Mouse (Mus musculus): ENCODE data around the gene Camkv.

The Camkv gene

GRCm38 (mm10) chr9:107961881-107962280 is 26.4 kb downstream of the Camkv start:
- DNase-seq (ENCODE audit: extremely low read depth, low read depth) = no peak

- no peak for DNase-seq (ENCODE audit: extremely low read depth, low read depth)
Measured at GRCm38 (mm10) chr9:107962916-107963315, 27.4 kb downstream of the Camkv start.

DNA sequence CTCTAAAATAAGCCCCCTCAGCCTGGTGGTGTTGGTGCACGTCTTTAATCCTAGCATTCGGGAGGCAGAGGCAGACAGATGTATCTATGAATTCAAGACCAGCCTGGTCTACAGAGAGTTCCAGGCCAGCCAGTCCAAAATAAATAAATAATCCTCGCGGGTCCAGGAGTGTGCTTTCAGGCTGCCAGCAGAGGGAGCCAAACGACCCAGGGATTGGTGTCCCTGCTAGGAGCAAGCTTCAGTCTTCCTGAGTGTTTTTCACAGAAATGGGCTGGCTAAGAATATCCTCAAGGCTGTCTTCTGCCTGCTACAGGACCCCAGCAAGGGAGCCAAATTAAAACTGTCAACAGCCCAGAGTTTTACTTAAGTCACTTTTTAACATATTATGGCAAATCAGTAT is 28.2 kb downstream of the Camkv start:
- peak; percentile 51 for DNase-seq (ENCODE audit: extremely low read depth, low read depth)

DNA sequence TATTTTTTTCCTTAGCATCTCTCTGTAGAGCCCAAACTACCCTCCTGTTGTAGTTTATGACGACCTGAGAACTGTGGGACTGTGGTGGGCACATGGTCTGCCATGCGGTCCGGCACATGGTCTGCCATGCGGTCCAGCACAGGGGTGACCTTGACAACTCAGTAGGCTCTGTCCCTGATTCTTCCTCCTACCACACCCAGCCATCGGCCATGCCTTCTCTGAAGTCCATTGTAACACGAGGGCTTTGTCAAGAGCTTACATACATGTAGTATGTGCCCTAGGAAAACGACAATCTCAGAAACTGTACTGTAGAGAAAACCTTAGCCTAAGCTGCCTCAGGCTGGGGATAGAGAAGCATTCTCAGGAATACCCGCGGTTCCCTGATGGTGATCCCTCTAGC is 29.2 kb downstream of the Camkv start:
- no peak for DNase-seq (ENCODE audit: extremely low read depth, low read depth)

GRCm38 (mm10) chr9:107966676-107967075 is 31.2 kb downstream of the Camkv start:
- no peak for DNase-seq (ENCODE audit: extremely low read depth, low read depth)

DNA sequence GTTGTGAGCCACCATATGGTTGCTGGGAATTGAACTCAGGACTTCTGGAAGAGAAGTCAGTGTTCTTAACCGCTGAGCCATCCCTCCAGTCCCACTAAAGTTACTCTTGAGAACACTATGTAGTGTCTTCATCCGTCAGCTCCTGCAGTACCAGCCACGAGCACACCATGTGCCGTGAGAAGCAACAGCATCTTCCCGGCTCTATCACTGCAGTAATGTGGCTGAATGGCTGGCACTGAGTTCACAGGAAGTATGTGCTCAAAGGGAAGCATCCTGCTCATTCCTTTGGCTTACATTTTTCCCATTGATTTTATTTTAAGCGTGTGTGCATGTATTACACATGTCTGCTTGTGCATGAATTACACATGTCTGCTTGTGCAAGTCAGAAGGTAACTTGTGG is 32.0 kb downstream of the Camkv start:
- no peak for DNase-seq (ENCODE audit: extremely low read depth, low read depth)

GRCm38 (mm10) chr9:107968531-107968930 is 33.1 kb downstream of the Camkv start:
- no peak for DNase-seq (ENCODE audit: extremely low read depth, low read depth)

DNA sequence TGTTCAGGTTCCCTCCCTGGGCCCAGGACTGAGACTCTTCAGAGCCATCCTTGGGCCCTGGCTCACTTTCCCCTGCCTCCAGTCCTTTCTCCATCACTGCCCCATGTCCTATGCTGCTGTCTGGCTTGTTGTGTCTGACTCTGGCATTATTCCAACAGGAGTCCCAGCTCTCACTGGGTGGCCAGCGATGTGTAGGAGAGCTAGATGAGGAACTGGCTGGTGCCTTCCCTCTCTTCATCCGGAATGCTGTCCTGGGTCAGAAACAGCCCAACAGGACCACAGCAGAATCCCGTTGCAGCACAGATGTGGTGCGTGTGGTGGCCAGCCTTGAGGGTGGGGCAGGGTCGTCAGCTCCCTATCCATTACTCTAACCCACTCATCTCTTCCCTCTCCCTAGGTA is 34.8 kb downstream of the Camkv start:
- DNase-seq (ENCODE audit: extremely low read depth, low read depth) = no peak

DNA sequence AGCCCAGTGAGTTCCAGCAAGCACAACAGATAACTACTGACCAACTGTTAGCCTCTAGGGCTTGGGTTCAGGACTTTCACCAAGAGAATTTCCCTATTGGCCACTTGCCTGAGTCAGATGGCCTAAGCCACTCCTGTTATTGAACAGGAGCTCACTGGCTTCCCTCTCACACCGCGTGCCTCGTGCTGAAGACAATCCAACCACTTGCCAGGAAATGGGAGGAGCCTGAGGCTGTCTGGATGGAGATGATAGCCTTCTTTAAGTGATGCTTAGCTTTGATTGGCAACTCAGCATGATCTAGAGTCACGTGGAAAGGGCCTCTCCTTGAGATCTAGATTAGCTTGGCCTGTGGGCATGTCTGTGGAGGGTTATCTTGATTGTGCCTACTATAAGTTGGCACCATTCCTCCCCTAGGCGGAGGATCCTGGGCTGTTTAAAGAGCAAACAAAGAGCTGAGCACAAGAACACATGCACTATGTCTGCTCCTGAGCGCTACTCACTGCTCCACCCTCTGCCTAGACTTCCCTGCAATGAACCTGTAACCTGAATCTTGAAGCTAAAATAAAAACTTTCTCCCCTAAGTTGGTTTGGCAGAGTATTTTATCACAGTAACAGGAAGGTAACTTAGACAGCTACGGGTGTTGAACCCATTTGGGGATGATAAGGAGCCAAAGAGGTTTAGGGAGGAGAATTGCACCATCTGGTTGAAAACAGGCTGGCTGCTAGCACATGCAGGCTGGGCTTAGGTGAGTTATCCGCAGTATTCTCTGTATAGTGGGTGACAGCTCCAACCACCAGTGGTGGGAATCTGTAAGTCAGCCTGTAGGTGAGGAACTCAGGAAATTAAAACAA is 36.4 kb downstream of the Camkv start:
- peak; percentile 99 for DNase-seq (ENCODE audit: extremely low read depth, low read depth)

DNA sequence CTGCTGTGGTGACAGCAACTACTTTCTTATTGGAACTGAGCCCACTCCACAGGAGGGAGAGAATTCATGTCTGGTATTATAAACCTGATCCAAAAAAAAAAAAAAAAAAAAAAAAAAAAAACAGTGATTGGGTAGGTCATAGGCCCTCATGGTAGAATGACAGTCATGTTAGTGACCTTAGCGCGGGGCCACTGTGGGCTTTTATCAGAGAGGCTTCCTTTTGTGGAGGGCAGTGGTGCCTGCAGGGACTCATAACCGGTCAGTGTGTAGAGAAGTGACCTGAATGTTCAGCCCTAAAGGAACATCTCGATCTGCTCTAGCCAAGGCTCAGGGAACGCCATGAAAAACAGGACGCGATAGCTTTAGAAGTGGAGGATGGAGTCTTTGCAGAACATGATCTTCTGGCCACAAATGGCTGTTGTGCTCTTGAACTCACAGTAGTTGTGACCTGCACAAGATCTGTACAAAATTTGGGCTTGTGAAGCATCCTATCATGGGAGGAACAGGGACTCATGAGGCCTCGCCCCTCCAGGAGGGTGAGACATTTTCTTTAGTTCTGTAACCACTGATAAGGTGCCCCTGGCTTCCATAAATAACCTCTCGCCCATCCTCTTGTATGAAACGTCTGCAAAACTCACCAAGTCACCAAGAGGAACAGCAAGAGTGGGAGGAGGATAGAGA is 39.2 kb downstream of the Camkv start:
- peak; percentile 90 for DNase-seq (ENCODE audit: extremely low read depth, low read depth)

- DNase-seq (ENCODE audit: extremely low read depth, low read depth) = peak; percentile 98
Measured at GRCm38 (mm10) chr9:107975399-107976386, 40.2 kb downstream of the Camkv start, which contains the start of gene Uba7. Gene Uba7 (plus strand): TSS chr9:107975505.

DNA sequence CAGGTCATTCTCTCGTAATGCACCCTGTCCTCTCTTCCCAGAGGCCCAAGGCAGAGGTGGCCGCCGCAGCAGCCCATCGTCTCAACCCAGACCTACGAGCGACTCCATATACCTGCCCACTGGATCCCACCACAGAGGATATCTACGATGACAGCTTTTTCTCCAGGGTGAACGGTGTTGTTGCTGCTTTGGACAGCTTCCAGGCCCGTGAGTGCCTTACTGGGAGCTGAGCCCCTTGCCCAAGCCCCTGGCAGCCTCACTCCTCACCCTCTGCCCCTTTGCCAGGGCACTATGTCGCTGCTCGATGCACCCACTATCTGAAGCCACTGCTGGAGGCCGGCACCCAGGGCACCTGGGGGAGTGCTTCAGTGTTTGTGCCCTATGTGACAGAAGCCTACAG is 43.3 kb downstream of the Camkv start:
- DNase-seq (ENCODE audit: extremely low read depth, low read depth) = no peak

GRCm38 (mm10) chr9:107981684-107982605 is 46.5 kb downstream of the Camkv start:
- no peak for DNase-seq (ENCODE audit: extremely low read depth, low read depth)

DNA sequence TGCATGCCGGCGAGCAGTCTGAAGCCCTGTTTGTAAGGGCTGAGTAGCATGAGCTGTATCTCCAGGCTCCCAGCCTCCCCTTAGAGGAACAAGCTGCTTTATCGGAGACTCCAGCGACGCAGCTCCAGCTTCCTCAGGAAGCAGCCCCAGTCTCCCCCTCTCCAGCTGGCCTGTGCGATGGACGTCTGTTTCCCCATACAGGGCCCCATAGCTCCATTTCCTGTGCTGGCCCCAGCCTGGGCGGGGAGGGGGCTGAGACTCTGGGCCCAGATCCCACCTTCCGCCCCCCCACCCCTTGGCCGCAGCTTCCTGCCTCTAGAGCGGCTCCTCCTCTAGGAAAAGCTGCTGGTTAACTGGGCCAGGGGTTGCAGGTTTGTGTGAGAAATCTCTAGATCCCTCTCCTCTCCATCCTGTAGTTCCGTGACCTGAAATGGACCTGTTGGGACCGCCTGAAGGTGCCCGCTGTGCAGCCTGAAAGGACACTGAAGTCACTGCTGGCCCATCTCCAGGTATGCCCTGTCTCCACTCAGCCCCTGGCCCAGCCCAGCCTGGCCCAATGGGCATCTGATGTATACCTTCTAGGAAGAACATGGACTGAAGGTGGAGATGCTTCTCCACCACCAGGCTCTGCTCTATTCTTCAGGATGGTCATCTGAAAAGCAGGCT is 47.3 kb downstream of the Camkv start, which contains the start of gene Gm20661:
TSS of gene Gm20661 (plus strand) at position 378 of the 666 bp plus-strand sequence.
- peak; percentile 98 for DNase-seq (ENCODE audit: extremely low read depth, low read depth)

DNA sequence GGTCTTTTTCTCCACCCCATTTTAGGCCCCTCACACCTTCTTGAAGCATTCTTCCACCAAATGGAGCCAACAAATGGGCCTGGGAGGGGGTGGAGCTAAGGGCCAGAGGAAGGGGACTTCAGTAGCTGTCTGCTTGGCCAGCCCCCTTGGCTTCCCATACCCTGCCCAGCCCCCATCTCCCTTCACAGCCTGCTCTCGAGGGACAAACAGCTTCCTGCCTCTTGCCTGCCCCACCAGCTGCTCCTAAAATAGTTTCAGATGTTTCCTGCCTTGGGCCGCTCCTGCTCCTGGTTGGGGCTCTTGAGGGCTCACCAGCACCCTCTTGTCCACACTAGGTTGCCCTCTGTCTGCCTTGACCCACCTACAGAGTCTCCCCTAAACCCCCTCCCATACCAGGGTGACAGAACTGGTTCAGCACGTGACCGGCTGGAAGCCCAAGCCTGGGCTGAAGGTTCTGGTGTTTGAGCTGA is 48.0 kb downstream of the Camkv start:
- no peak for DNase-seq (ENCODE audit: extremely low read depth, low read depth)

DNA sequence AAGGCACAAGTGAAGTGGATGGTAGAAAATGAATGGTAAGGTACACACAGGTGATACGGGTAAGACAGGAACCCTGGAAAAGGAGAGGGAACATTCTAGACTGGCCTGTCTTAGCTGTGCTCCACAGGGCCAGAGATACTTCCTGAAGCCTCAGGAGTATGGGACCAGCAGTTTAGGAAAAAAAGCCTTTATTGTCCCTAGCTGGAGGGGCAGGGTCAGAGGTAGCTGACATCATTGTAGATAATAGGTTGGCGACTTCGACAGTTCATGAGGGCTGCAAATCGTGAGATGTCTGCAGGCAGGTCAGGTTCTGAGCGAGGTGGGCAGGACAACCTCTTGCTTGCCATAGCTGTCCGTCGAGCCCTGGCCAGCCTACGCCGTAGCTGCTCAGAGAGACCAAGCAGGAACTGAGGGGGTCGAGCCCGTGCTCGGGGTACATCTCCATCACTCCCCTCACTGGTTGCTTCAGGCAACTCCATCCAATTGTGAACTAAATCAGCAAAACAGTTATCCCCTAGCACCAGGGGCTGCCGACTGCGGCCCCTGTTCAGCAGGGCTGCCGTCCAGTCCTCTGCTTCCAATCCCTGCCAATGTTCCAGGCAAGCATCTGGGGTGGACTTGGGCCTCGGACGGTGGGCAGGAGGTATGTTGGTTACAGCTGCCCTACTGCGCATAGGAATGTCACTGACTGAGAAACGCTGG is 48.7 kb downstream of the Camkv start:
- DNase-seq (ENCODE audit: extremely low read depth, low read depth) = no peak

DNA sequence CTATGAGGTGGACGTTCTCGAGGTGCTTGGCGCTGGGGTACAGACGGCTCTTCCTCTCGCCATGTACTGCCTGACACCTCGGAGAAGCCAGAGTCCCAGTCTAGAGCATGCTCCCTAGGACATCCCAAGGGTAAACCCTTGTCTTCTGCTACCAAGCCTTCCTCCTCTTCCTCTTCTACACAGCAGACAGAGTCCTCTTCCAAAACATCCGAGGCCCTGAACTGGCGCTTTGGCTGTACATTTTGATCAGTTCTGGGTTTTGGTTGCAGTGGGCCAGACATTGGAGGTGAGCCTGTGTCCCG is 49.2 kb downstream of the Camkv start:
- DNase-seq (ENCODE audit: extremely low read depth, low read depth) = no peak

DNA sequence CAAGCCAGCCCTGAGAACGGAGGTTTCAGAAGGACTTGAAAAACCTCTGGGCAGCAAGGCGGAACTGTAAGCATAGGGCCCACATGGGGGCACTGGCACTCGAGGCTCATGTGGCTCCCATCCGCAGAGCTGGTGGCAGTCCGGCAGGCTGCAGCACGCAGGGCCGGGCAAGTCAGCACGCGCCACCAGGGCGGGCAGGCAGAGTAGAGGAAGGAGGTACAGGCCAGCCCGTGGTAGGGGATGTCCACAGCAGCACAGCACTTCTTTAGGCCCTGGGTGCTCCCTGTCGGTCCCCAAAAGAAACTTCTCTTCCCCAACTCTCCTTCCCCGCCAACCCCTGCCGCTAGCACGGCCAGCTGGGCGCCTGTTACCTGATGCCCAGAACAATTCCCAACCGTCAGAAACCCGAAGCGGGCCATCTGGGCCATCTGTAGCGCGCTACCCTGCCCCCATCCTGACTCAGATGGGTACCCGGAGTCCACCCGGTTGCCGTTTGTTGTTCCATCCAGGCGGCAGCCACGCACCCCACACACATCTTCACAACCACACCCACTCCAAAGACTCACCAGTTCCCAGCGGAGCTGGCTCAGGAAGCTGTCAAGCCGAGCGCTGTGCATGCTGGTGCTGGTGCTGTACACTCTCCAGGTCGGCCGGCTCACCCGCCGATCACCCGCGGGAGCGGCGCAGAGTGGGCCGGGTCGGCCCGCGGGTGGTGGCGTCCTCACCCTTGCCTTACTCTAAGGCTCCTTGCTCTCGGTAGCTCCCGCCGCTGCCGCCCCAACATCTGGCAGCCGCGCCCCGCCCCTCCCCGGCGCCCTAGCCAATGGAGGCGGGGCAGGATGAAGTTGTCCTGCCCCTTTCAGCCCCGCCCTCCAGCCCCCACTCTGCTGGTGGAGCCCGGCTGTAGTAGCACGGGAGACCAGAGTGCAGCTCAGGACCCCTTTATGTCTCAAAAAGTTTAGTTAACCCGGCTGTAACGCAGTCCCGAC is 50.0 kb downstream of the Camkv start, which contains the start of gene Inka1:
TSS of gene Inka1 (minus strand) at position 749 of the 989 bp plus-strand sequence.
- DNase-seq (ENCODE audit: extremely low read depth, low read depth) = no peak

Data from MEL-GATA-1-ER (cell line).